In genomic region chr10:71380406-71380805, GRCm38 (mm10) we compare ENCODE assay signal across 8 mouse cellular contexts.
"Had no signal": no experiment of that assay in that cellular context is flagged by ENCODE, and none has a peak within 500 bp of the region (broad histone marks: within the 10 kb centered on the region; RNA-seq: fewer than 3 reads in every experiment).

No protein-coding gene starts in this region.

- DNase-seq: kidney, adult 8-10 months; kidney, postnatal 25 days; layer of hippocampus, postnatal 36 days; lung, embryonic 14.5 days; lung, postnatal 10 days; lung, postnatal 4 days; midbrain, embryonic 14.5 days; thymus, postnatal 4 days had no signal
